Mouse (Mus musculus): ENCODE results near the gene Olfr414. TPM values are rescaled to one million over a fixed set of nuclear protein-coding genes. Genes with fewer than 3 reads are reported as not detected.

The Olfr414 gene
- not detected for polyA plus RNA-seq (2017; shearing (Covaris generic))

GRCm38 (mm10) chr1:174423764-174424163 is at the start of gene Olfr414:
Gene Olfr414 (plus strand): TSS chr1:174424064.

GRCm38 (mm10) chr1:174390746-174391145 is 33.1 kb upstream of the Olfr414 start, which contains the start of gene Olfr248:
Gene Olfr248 (plus strand): TSS chr1:174391046.

GRCm38 (mm10) chr1:174441782-174442181 is 17.9 kb downstream of the Olfr414 start, which contains the start of gene Olfr220:
Gene Olfr220 (plus strand): TSS chr1:174442082.

Other genes starting within 250 kb of the Olfr414 start
- gene Olfr419, start 172.0 kb upstream of the Olfr414 start, polyA plus RNA-seq (2017; shearing (Covaris generic)) = not detected
- not detected for gene Mptx1, start 93.5 kb upstream of the Olfr414 start, polyA plus RNA-seq (2017; shearing (Covaris generic))
- gene Olfr417, start 58.9 kb upstream of the Olfr414 start, polyA plus RNA-seq (2017; shearing (Covaris generic)) = not detected
- gene Olfr248, start 33.0 kb upstream of the Olfr414 start, polyA plus RNA-seq (2017; shearing (Covaris generic)) = not detected
- gene Olfr220, start 18.0 kb downstream of the Olfr414 start, polyA plus RNA-seq (2017; shearing (Covaris generic)) = 0.19 TPM
- not detected for gene Fmn2, start 77.8 kb downstream of the Olfr414 start, polyA plus RNA-seq (2017; shearing (Covaris generic))

All from effector memory CD4-positive, alpha-beta T cell, adult 5 months (primary cell).